Mouse (Mus musculus): ENCODE data around the gene Prcp.

The Prcp gene

GRCm38 (mm10) chr7:92874116-92874675 is at the start of gene Prcp, which contains the start of gene Ddias:
TSS of gene Prcp (plus strand) at chr7:92874470.
TSS of gene Ddias (minus strand) at chr7:92874247.
- DNase-seq (ENCODE audit: low spot score in 2 of 2), result peak; percentile 94 to 96

- no peak for DNase-seq (ENCODE audit: low spot score in 2 of 2)
Observed at GRCm38 (mm10) chr7:92826248-92826647, 48.0 kb upstream of the Prcp start.

GRCm38 (mm10) chr7:92827981-92828380 is 46.3 kb upstream of the Prcp start:
- DNase-seq (ENCODE audit: low spot score in 2 of 2), result no peak

- no peak for DNase-seq (ENCODE audit: low spot score in 2 of 2)
Observed at GRCm38 (mm10) chr7:92832395-92832794, 41.9 kb upstream of the Prcp start.

GRCm38 (mm10) chr7:92834391-92834790 is 39.9 kb upstream of the Prcp start:
- no peak for DNase-seq (ENCODE audit: low spot score in 2 of 2)

DNA sequence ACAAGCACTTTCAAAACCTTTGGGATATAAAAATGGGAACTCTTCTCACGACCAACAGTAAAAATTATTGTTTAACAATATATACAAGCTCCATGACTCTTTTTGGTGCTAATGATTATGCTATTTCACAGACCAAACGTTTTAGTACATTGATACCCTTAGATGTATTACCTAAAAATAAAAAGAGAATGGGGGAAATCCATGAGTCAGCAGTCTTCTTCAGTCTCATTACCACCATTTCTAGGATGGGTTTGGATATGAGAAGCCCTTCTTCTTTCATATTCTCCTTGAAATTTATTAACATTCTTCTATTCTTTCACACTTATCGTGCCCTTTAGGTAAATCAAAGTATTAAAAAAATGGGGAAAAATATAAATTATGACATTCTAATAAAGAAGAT is 37.8 kb upstream of the Prcp start:
- DNase-seq (ENCODE audit: low spot score in 2 of 2), result no peak

DNA sequence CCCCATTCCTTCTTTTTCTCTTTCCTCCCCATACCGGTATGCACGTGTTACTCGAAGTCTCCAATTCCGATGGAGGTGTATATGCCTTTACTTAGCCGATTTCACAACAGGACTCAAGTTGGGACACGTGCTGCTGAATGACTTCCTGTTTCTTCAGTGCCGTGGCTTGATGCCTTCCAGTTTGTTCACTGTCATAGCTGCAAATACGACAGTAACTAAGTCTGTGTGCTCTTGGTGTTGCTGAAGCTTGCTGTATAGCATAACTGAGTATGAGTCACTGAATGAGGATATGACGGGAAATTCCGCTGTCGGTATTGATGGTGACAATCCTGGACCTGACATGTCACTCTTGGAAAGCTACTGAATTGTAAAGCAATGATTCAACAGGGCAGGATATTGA is 37.0 kb upstream of the Prcp start:
- no peak for DNase-seq (ENCODE audit: low spot score in 2 of 2)

- no peak for DNase-seq (ENCODE audit: low spot score in 2 of 2)
Observed at GRCm38 (mm10) chr7:92837907-92838306, 36.4 kb upstream of the Prcp start.

GRCm38 (mm10) chr7:92842254-92842653 is 32.0 kb upstream of the Prcp start:
- DNase-seq (ENCODE audit: low spot score in 2 of 2), result no peak

GRCm38 (mm10) chr7:92848246-92848645 is 26.0 kb upstream of the Prcp start:
- no peak for DNase-seq (ENCODE audit: low spot score in 2 of 2)

DNA sequence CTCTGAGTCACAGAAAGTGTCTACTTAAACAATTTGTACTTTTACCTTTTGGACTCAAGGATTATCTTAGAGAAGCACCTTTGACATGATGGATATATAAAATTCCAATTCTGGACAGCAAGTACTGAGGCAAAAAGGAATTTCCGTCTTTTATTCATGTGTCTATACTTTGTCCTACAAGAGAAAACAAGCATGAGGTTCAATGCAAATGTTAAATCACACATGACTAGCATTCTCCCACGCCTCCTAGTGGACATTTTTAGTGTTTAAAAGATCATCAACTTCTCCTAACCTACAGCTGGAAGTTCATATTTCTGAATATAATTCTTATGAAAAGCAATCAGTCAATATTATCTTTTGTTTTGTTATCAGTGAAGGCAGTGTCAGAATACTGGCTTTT is 7.7 kb upstream of the Prcp start:
- DNase-seq (ENCODE audit: low spot score in 2 of 2), result no peak

DNA sequence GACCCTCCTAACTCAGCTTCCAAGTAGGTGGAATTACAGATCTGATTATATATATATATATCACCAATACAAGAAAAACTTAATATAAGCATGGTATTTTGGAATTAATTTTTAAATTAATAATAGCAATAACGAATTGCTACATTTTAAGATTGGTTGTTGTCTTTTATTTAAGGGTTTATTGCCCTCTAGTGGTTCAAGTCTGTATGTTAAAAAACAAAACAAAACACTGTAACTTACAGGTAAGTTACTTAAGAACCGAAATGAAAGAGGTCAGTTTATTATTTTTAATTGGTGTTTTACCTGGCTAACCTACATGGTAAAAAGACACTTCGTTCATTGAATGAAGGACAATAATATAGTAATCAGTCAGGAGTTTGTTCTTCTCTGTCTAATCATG is 4.1 kb upstream of the Prcp start:
- no peak for DNase-seq (ENCODE audit: low spot score in 2 of 2)

DNA sequence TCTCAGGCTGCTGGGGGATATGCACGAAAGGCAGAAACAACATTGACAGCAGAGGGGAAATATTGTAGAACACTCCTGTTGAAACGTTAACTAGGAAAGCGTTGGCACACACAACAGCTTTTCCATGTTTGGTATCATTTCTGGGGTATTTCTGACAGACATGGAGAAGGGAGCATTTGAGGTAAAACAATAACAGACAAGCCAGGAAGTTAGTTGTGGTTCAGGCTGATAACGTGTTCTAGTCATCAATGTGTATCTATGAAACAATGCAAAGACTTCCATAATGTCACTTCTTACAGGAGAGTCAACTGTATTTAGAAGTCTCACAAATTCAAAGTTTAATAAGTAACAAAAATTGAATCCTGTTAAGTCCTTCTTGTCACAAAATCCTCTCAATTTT is 2.7 kb upstream of the Prcp start:
- DNase-seq (ENCODE audit: low spot score in 2 of 2), result no peak

- DNase-seq (ENCODE audit: low spot score in 2 of 2), result peak; percentile 91 to 94
Observed at GRCm38 (mm10) chr7:92874761-92875408, 615 bp downstream of the Prcp start.

- DNase-seq (ENCODE audit: low spot score in 2 of 2), result no peak
Observed at GRCm38 (mm10) chr7:92876066-92876465, 1.8 kb downstream of the Prcp start.

DNA sequence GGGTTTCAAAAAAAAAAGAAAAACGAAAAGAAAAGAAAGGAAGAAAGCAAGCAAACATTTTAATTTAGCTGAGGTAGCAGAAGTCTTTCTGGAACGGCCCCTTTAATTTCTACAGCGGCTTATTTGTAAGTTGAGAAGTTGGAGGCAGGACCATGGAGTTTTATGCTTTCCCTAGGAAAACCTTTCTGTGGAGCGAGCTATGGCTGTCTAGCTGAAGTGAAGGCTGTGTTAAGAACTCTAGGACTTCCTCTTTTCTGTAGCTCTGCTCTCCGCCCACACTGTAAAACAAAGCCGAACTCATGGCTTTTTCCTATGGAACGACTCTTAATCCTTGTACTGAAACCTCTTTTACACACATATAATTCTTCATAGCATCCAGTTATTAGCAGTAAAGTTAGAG is 2.3 kb downstream of the Prcp start:
- no peak for DNase-seq (ENCODE audit: low spot score in 2 of 2)

DNA sequence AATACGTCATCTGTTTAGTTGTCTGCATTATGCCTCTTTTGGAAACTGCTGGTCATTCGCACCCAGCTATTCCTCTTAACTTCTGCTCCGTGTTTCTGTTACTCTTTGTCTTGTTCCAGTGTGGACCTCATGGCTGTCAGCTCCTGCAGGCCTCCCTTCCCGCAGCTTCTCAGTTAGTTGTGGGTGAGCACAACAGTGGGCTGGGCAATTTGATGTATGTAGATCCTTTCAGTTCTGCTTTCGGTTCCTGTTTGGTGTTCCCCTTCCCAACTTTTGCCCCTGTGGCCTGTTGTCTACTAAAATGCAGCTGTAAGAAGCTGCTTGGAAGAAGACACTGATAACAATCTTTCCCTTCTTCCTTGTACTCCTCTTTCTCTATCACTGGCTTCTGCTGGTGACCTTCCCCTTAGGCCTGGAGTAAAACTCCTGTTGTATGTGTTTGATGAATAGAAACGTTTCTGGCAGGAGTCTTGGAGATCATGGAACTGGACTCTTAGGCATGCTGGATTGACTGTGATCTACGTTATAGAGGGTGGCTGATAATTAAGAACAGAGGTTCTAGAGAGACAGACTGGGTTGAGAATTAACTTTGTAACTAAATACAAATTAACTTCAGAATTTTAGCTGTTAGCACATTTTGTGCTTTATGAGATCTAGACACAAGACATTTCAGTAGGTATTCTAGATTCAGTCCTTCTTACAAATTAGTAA is 4.5 kb downstream of the Prcp start:
- no peak for DNase-seq (ENCODE audit: low spot score in 2 of 2)

GRCm38 (mm10) chr7:92883850-92884716 is 9.8 kb downstream of the Prcp start:
- no peak for DNase-seq (ENCODE audit: low spot score in 2 of 2)

- DNase-seq (ENCODE audit: low spot score in 2 of 2), result no peak
Observed at GRCm38 (mm10) chr7:92884998-92885660, 10.9 kb downstream of the Prcp start.

DNA sequence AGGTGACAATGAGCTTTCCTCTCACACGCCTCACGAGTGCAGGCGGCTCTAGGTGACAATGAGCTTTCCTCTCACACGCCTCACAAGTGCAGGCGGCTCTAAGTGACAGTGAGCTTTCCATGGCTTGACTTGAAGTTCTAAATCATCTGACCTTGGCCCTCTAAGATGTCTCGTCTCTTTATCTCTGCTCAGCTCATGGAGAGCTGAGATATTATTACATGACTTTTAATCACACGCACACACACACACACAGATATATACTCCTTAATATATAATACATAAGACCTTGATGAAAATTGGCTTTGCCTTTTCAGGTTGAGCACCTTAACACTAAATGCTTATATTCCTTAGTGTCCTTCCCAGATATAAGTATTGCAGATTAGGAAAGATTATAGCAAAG is 12.5 kb downstream of the Prcp start:
- DNase-seq (ENCODE audit: low spot score in 2 of 2), result no peak

- no peak for DNase-seq (ENCODE audit: low spot score in 2 of 2)
Observed at GRCm38 (mm10) chr7:92887230-92887629, 13.0 kb downstream of the Prcp start.

DNA sequence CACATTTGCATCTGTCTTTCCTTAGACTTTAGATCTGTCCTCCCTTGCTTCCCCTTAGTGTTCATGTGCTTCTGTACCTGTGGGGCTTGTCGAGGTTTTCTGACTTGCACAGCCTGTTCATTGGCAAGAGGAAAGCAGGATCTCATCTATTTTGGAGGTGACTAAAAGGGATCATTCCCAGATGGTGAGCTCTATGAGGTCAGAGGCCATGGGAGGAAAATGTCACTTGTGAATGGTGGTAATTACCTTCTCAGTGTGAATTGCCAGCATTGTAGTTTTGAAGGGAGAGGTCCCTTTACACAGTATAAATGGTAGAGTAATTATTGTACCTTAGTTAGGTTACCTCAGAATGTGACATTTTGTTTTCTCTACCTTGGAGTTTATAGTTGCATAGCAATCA is 15.9 kb downstream of the Prcp start:
- no peak for DNase-seq (ENCODE audit: low spot score in 2 of 2)

Data from right cerebral cortex, postnatal 10 days (tissue).